Mouse (Mus musculus) intestine, embryonic 16.5 days (tissue): ENCODE measurements around the gene Prok2. TPM values are rescaled to one million over a fixed set of nuclear protein-coding genes. Genes with fewer than 3 reads are reported as not detected.

ENCODE experiments used
- ATAC-seq: fragments of 200-750 bp; cut with Nextera tagmentation; 2 replicates; pipeline ENCODE4 v1.8.0; 2017; ENCODE audit warnings: moderate TSS enrichment, moderate library complexity
- H3K27ac ChIP-seq: fragments of 300-500 bp; sonication (generic); 2 replicates; pipeline ENCODE4 v1.5.1; 2014; ENCODE audit warnings: mild to moderate bottlenecking, low read length
- H3K27me3 ChIP-seq: fragments of 300-500 bp; sonication (generic); replicated peaks from 2 replicates; pipeline ENCODE4 v1.6.1; 2014; ENCODE audit warnings: low read length, control low read depth, mixed read lengths; ENCODE audit not compliant: control insufficient read depth, insufficient read depth
- H3K36me3 ChIP-seq: fragments of 300-500 bp; sonication (generic); 2 replicates; pipeline ENCODE4 v1.6.1; 2014; ENCODE audit warnings: low read length, control low read depth; ENCODE audit not compliant: control insufficient read depth, insufficient read depth
- H3K4me1 ChIP-seq: fragments of 300-500 bp; sonication (generic); 2 replicates; pipeline ENCODE4 v1.6.1; 2014; ENCODE audit warnings: low read length, control low read depth, mixed read lengths; ENCODE audit not compliant: control insufficient read depth, insufficient read depth
- H3K4me2 ChIP-seq: fragments of 300-500 bp; sonication (generic); 2 replicates; pipeline ENCODE4 v1.6.1; 2014; ENCODE audit warnings: low read depth, low read length, control low read depth
- H3K4me3 ChIP-seq: fragments of 300-500 bp; sonication (generic); 2 replicates; pipeline ENCODE4 v1.5.1; 2014; ENCODE audit warnings: mild to moderate bottlenecking, low read length
- H3K9ac ChIP-seq: fragments of 300-500 bp; sonication (generic); 2 replicates; pipeline ENCODE4 v1.6.1; 2014; ENCODE audit warnings: low read depth, low read length
- H3K9me3 ChIP-seq: fragments of 300-500 bp; sonication (generic); 2 replicates; pipeline ENCODE4 v1.6.1; 2016; ENCODE audit warnings: low read length, control low read depth; ENCODE audit not compliant: control insufficient read depth
- WGBS: fragments of 180-500 bp; shearing (Covaris S2); extraction: QIAGEN DNeasy Blood & Tissue Kit; methylation state at CpG from one replicate; pipeline ENCODE4 v1.1.7; 2014; 5-methylcytosine and 5-hydroxymethylcytosine counted together
- polyA plus RNA-seq: library from polyadenylated mRNA; unstranded; fragments of >200 nt; fragmentation: Nextera tagmentation; extraction: Ambion mirVana; gene quantifications from 2 replicates; pipeline ENCODE4 v1.2.1, GENCODE M21; 2015

Prok2 gene
- polyA plus RNA-seq, 1 experiment from 2014 or later: not detected

DNA sequence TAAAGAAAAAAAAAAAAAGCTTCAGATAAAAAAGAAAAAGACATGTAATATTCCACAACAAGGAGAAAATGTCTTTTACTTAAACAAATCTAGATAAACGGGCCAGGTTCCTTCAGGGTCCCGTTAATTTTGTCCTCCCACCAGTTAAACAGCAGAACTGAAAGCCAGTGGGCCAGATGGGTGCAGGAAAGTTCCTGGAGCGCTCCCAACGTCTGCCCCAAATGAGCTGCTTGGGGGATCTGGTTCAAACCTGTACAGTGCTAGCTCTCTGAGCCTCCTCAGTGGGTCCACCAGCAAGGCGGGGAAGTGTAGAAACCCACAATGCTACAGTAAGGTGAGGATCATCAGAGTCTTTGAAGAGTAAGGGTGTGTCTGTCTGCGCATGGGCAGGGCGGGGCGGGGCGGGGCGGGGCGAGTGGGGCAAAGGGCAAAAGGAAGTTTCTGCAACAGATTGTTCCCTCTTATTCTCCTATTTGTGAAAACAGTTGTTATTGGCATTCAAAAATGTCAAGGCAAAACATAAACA, 14.6 kb downstream of the Prok2 start:
- ATAC-seq: peak; percentile 65
- no peak overlapping the region for H3K9ac ChIP-seq
- H3K4me3 ChIP-seq: no peak overlapping the region
- H3K4me1 ChIP-seq: peaks cover 4% of the 10 kb centered on the region; the same call in 1 of the 2 replicates
- no peak overlapping the region for H3K27ac ChIP-seq
- no peaks in the 10 kb centered on the region for H3K27me3 ChIP-seq
- H3K36me3 ChIP-seq: no peaks in the 10 kb centered on the region
- H3K9me3 ChIP-seq: no peaks in the 10 kb centered on the region
- 56% methylated on average over 11 of the region's 11 CpGs for WGBS
- H3K4me2 ChIP-seq: no peak overlapping the region

DNA sequence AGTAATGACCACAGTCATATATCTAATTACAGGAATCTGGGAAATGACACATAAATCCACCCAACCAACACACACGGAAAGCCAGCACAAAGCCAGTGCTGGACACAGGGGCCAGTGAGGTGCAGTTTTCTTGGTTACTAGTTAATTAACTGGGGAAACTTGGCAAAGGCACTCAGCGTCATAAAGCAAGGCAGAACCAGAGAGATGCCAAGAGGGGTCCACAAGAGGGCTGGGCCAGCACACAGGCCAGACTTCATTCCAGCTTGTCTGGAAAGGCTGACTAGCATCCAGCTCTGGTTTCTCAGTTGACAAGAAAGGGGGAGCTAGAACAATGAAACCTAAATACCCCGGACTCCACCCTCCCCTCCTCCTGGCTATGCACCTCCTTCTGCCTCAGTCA, 25.7 kb downstream of the Prok2 start:
- Histone ChIP-seq H3K27me3 (peaks cover 4% of the 10 kb centered on the region; the same call in 1 of the 2 replicates), H3K9me3 (no peaks in the 10 kb centered on the region), H3K4me1 (0 out of 2 replicates have a peak, but pooled peaks cover 3% of the 10 kb centered on the region), H3K9ac (no peak overlapping the region), H3K27ac (no peak overlapping the region), H3K4me2 (no peak overlapping the region), H3K36me3 (no peaks in the 10 kb centered on the region), H3K4me3 (no peak overlapping the region)
- ATAC-seq: no peak
- WGBS: 64% methylated on average over 3 of the region's 3 CpGs

DNA sequence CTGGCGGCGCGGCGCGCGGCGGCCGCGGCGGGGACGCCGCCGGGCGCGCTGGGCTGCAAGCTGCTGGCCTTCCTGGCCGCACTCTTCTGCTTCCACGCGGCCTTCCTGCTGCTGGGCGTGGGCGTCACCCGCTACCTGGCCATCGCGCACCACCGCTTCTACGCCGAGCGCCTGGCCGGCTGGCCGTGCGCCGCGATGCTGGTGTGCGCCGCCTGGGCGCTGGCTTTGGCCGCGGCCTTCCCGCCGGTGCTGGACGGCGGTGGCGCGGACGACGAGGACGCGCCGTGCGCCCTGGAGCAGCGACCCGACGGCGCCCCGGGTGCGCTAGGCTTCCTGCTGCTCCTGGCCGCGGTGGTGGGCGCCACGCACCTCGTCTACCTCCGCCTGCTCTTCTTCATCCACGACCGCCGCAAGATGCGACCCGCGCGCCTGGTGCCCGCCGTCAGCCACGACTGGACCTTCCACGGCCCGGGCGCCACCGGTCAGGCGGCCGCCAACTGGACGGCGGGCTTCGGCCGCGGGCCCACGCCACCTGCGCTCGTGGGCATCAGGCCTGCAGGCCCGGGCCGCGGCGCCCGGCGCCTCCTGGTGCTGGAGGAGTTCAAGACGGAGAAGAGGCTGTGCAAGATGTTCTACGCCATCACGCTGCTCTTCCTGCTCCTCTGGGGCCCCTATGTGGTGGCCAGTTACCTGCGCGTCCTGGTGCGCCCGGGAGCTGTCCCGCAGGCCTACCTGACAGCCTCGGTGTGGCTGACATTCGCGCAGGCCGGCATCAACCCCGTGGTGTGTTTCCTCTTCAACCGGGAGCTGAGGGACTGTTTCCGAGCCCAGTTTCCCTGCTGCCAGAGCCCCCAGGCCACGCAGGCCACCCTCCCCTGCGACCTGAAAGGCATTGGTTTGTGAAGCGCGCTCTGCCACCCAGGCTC, 33.0 kb downstream of the Prok2 start:
- Histone ChIP-seq H3K36me3 (no peaks in the 10 kb centered on the region), H3K27ac (peak overlapping the region; percentile 15; the same call in 1 of the 2 replicates), H3K9me3 (no peaks in the 10 kb centered on the region), H3K4me3 (peak overlapping the region; percentile 76), H3K4me1 (peaks cover 5% of the 10 kb centered on the region), H3K4me2 (peak overlapping the region; percentile 92), H3K9ac (peak overlapping the region; percentile 79), H3K27me3 (peaks cover 43% of the 10 kb centered on the region)
- 1% methylated on average over 104 of the region's 110 CpGs for WGBS
- peak; percentile 63 for ATAC-seq

DNA sequence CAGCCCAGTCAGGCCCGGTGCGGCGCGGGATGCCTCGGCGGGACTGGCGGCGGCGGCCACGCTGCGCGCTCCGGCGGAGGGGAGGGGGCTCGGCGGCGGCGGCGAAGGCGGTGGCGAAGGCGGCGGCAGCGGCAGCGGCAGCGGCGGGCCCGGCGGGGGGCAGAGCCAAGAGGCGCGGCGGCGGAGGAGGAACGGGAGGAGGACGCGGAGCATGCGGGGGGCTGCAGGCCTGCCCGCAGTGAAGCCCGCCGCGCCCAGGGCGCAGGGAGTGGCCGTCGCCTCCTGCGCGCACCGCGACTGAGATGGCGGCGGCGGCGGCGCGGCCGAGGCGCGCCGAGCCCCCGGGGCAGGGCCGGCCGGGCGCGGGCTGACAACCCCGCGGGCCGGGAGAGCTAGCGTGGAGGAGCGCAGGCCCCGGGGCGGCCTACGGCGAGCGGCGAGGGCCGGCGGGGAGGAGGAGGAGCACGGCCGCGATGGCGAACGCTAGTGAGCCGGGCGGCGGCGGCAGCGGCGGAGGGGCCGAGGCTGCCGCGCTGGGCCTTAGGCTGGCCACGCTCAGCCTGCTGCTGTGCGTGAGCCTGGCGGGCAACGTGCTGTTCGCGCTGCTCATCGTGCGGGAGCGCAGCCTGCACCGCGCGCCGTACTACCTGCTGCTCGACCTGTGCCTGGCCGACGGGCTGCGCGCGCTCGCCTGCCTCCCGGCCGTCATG, 33.8 kb downstream of the Prok2 start, which contains the start of gene Gpr27:
TSS of gene Gpr27 (plus strand) at position 474 of the 710 bp plus-strand sequence.
- Histone ChIP-seq H3K4me2 (peak within 1 kb of the TSS; percentile 92), H3K27me3 (peaks cover 43% of the 10 kb centered on the region), H3K9ac (peak within 1 kb of the TSS; percentile 79), H3K4me3 (peak within 1 kb of the TSS; percentile 76), H3K27ac (peak within 1 kb of the TSS; percentile 15; the same call in 1 of the 2 replicates), H3K9me3 (no peaks in the 10 kb centered on the region), H3K4me1 (peaks cover 5% of the 10 kb centered on the region), H3K36me3 (no peaks in the 10 kb centered on the region)
- under 1% methylated on average over 103 of the region's 112 CpGs for WGBS
- ATAC-seq: peak; percentile 84

DNA sequence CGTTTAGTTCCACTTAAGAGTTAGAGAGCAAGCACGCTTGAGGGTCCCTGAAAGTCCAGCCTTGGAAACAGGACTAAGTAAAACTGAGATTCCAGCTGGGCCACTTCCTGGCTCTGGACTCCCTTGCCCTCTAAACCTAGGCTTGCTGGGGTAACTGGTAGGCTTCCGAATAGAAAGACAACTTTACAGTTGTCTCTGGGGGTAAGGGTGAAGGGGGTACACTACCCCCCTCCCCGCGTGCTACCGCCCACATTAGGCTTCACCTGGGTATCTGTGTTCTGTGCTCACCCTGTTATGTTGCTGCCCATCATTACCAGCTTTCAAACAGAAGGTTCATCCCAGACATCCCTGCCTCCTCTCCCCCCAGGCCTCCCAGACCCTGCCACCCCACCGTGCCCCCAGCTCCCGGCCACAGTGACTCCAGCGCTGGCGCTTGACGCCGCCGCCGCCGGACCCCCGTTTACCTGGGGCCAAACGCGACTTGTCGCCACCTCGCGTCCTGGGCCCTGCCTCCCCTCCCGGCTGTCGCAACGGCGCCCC, 34.5 kb downstream of the Prok2 start:
- Histone ChIP-seq H3K4me1 (peaks cover 5% of the 10 kb centered on the region), H3K36me3 (no peaks in the 10 kb centered on the region), H3K27ac (no peak overlapping the region), H3K9ac (peak overlapping the region; percentile 79), H3K27me3 (peaks cover 43% of the 10 kb centered on the region), H3K4me3 (peak overlapping the region; percentile 76), H3K4me2 (peak overlapping the region; percentile 92), H3K9me3 (no peaks in the 10 kb centered on the region)
- WGBS: 7% methylated on average over 25 of the region's 25 CpGs
- 0 out of 2 replicates have a peak, but pooled peaks have one; percentile 22 for ATAC-seq

DNA sequence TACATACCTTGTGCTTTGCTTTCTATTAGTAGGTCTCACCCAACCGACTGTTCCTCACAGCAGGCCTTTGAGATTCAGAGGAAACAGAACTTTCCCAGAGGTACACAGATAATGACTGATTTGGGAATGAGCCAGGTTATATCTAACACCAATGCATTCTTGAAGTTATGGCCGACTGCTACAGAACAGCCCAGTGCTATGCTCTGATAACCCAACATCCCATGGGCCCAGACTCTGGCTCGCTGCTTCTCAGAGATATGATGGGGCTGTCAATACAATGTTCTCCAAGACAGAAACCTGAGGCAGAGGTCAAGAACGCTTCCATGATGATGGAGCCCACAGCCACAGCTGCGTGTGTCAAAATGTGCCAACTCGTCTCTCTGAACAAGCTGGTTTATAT, 37.7 kb downstream of the Prok2 start:
- peaks cover 4% of the 10 kb centered on the region for H3K4me1 ChIP-seq
- no peak overlapping the region for H3K9ac ChIP-seq
- H3K36me3 ChIP-seq: no peaks in the 10 kb centered on the region
- ATAC-seq: no peak
- H3K4me2 ChIP-seq: no peak overlapping the region
- no peak overlapping the region for H3K27ac ChIP-seq
- H3K4me3 ChIP-seq: no peak overlapping the region
- peaks cover 33% of the 10 kb centered on the region for H3K27me3 ChIP-seq
- H3K9me3 ChIP-seq: no peaks in the 10 kb centered on the region
- whole genome bisulfite sequencing: 79% methylated on average over 6 of the region's 6 CpGs

DNA sequence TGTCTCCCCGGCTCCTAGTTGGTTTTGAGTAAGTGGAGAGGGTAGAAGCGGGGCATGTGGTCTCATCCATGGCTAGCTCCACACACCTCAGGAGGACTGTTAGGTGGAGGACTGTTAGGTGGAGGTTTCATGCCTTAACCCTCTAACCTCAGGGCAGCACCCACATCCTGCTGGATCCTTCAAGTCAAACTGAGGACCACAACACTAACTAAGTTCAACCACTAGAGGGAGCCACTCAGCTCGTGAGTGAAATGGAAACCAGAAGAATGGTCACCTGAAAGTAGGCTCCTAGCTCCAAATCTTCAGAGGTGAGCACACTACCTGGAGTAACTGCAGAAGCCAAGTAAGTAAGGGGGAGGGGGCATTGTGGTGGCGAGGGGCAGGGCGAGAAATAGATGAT, 41.3 kb downstream of the Prok2 start:
- ATAC-seq: no peak
- 57% methylated on average over 5 of the region's 5 CpGs for whole genome bisulfite sequencing

DNA sequence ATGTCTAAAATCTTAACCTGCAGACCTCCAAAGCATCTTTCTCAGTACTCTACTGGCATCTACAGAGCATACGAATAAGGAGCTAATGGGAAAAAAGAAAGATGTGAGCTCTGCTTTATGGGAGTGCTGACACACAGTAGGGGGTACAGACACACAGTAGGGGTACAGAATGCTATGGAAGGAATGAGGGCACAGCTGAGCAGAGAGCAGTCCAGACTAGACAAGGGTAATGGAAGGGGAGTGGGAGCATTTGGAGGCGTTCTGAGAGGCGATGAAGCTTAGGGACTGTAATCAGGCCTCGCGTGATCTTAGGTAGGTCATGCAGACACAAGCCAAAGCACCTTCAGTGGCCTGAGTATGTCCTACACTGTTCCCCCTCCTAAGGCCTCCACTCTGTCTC, 42.2 kb downstream of the Prok2 start:
- 92% methylated on average over 5 of the region's 5 CpGs for WGBS
- Histone ChIP-seq H3K9ac (no peak overlapping the region), H3K9me3 (no peaks in the 10 kb centered on the region), H3K27ac (no peak overlapping the region), H3K4me1 (no peaks in the 10 kb centered on the region), H3K27me3 (no peaks in the 10 kb centered on the region; the same call in 1 of the 2 replicates), H3K36me3 (no peaks in the 10 kb centered on the region), H3K4me3 (no peak overlapping the region), H3K4me2 (no peak overlapping the region)
- no peak for ATAC-seq

More for the DNA sequence above, 41.3 kb downstream of the Prok2 start:
- no peak overlapping the region for H3K27ac ChIP-seq
- peaks cover 3% of the 10 kb centered on the region; the same call in 1 of the 2 replicates for H3K27me3 ChIP-seq
- no peak overlapping the region for H3K4me2 ChIP-seq
- H3K4me1 ChIP-seq: no peaks in the 10 kb centered on the region
- H3K36me3 ChIP-seq: no peaks in the 10 kb centered on the region
- H3K9ac ChIP-seq: no peak overlapping the region
- no peak overlapping the region for H3K4me3 ChIP-seq
- H3K9me3 ChIP-seq: no peaks in the 10 kb centered on the region

DNA sequence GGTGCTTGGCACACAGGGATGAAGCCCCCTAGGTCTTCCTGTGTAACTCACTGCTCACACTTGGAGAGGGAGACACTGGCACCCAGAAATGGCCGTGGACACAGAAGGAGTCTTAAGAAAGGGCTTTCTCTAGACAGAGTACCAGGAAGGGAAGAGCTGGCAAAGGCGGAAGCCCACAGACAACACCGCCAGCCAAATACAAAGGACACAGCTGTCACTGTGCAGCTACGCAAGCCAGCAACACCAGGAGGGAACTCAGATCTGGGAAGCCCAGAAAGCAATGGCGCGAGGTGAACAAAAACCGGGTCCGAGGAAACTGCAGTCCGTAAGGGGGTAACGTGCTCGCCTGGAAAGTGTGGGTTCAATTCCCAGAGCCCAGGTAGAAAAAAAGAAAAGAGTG, 48.1 kb downstream of the Prok2 start:
- no peak overlapping the region for H3K9ac ChIP-seq
- 75% methylated on average over 11 of the region's 11 CpGs for WGBS
- ATAC-seq: no peak

More for the DNA sequence above, 48.1 kb downstream of the Prok2 start:
- H3K4me2 ChIP-seq: no peak overlapping the region
- no peaks in the 10 kb centered on the region for H3K9me3 ChIP-seq
- no peaks in the 10 kb centered on the region for H3K27me3 ChIP-seq
- H3K27ac ChIP-seq: no peak overlapping the region
- H3K4me3 ChIP-seq: no peak overlapping the region
- H3K36me3 ChIP-seq: no peaks in the 10 kb centered on the region
- H3K4me1 ChIP-seq: no peaks in the 10 kb centered on the region
